Mouse (Mus musculus) forebrain, embryonic 10.5 days (tissue): Measurements from ENCODE around the gene Snrpg. TPM values are rescaled to one million over a fixed set of nuclear protein-coding genes. Genes with fewer than 3 reads are reported as not detected.

Source experiments
- DNase-seq: peaks from one replicate; pipeline ENCODE4 v3.0.0-alpha.2; 2017; ENCODE audit warnings: low spot score; ENCODE audit errors: extremely low spot score
- H3K27ac ChIP-seq: fragments of 300-500 bp; sonication (generic); 2 replicates; pipeline ENCODE4 v1.5.1; 2016; ENCODE audit warnings: mild to moderate bottlenecking
- H3K27me3 ChIP-seq: fragments of 300-500 bp; sonication (generic); 2 replicates; pipeline ENCODE4 v1.6.1; 2016; ENCODE audit warnings: mild to moderate bottlenecking; ENCODE audit not compliant: poor library complexity, severe bottlenecking
- H3K36me3 ChIP-seq: fragments of 300-500 bp; sonication (generic); replicated peaks from 2 replicates; pipeline ENCODE4 v1.6.1; 2016; ENCODE audit warnings: mild to moderate bottlenecking, moderate library complexity
- H3K4me1 ChIP-seq: fragments of 300-500 bp; sonication (generic); 2 replicates; pipeline ENCODE4 v1.6.1; 2016
- H3K4me3 ChIP-seq: fragments of 300-500 bp; sonication (generic); 2 replicates; pipeline ENCODE4 v1.5.1; 2016; ENCODE audit warnings: mild to moderate bottlenecking, moderate library complexity
- H3K9me3 ChIP-seq: fragments of 300-500 bp; sonication (generic); 2 replicates; pipeline ENCODE4 v1.6.1; 2016; ENCODE audit warnings: mild to moderate bottlenecking, moderate library complexity
- WGBS: fragments of 180-500 bp; shearing (Covaris S2); methylation state at CpG from one replicate; pipeline ENCODE4 v1.1.7; 2016; 5-methylcytosine and 5-hydroxymethylcytosine counted together
- polyA plus RNA-seq: library from polyadenylated mRNA; unstranded; fragments of >200 nt; fragmentation: Nextera tagmentation; extraction: Ambion mirVana; gene quantifications from 2 replicates; pipeline ENCODE4 v1.2.1, GENCODE M21; 2016

The Snrpg gene
- polyA plus RNA-seq, 1 experiment from 2014 or later, result 939 TPM

DNA sequence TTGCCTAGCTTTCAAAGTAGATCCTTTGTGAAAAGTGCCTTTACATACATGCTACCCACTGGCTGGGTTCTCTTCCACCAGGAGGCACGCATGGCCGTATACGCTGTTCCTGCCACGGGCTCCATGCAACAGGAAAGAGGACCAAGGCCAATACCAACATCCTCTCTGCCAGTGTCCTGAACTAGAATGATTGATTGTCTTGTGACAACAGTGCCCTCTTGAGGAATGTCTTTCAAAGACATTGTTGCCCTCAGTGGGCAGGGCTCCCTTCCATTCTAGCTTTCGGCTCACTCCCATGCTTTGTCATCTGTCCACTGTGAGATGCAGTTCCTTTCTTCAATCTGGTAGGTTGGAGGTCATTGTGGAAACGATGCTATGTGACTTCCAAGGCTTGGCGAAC, 21.8 kb upstream of the Snrpg start:
- H3K9me3 ChIP-seq, result no peaks in the 10 kb centered on the region

GRCm38 (mm10) chr6:86354948-86355347, 16.2 kb upstream of the Snrpg start:
- H3K27ac ChIP-seq, result no peak overlapping the region
- H3K4me1 ChIP-seq, result no peaks in the 10 kb centered on the region
- H3K4me3 ChIP-seq, result no peak overlapping the region
- WGBS, result 53% methylated on average over 3 of the region's 3 CpGs
- DNase-seq, result no peak
- no peaks in the 10 kb centered on the region for H3K27me3 ChIP-seq
- no peaks in the 10 kb centered on the region for H3K36me3 ChIP-seq
- no peaks in the 10 kb centered on the region for H3K9me3 ChIP-seq

More for the DNA sequence above, 21.8 kb upstream of the Snrpg start:
- H3K4me3 ChIP-seq, result no peak overlapping the region
- peaks cover 5% of the 10 kb centered on the region for H3K4me1 ChIP-seq
- DNase-seq, result no peak
- H3K27me3 ChIP-seq, result no peaks in the 10 kb centered on the region
- 73% methylated on average over 7 of the region's 7 CpGs for WGBS
- no peaks in the 10 kb centered on the region for H3K36me3 ChIP-seq
- no peak overlapping the region for H3K27ac ChIP-seq

DNA sequence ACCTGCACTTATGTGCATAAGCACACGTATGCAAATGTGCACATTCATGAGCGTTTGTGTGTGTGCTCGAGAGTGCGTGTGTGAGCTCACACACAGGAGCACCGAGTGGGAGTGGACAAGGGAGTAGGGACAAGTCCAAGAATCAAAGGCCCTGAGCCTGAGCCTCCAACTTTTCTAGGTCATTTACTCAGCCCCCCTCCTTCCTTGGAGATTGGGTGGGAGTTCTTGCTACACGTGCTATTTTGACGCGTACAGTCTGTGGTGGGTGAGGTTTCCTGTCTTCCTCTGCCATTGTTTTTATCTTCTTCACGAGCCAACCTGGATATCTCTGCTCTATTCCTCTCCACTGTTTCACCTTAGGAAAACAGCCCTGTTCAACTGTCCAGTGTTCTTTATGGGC, 14.1 kb upstream of the Snrpg start:
- DNase-seq, result no peak
- WGBS, result 85% methylated on average over 9 of the region's 9 CpGs
- H3K4me3 ChIP-seq, result no peak overlapping the region

DNA sequence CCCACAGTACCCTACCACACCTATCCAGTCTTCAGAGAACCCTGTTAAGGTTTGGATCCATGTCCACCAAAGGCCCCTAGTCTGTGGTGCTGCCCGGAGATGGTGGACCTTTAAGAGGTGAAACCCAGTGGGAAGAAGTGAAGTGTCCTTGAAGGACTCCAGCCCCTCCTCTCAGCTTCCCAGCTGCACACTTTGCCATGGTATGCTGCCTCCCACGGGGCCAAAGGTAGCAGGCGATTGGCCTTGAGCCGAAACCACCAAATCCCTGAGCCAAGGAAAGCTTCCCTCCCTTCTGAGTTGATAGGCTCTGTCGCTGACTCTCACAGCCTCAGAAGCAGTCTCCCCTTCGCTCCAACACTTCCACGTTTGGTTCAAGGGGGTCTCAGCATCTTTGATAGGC, 10.4 kb upstream of the Snrpg start:
- Histone ChIP-seq H3K27ac (no peak overlapping the region), H3K9me3 (no peaks in the 10 kb centered on the region), H3K4me3 (no peak overlapping the region), H3K27me3 (no peaks in the 10 kb centered on the region), H3K4me1 (peaks cover 9% of the 10 kb centered on the region), H3K36me3 (no peaks in the 10 kb centered on the region)
- DNase-seq, result no peak
- 74% methylated on average over 7 of the region's 7 CpGs for WGBS

More for the DNA sequence above, 14.1 kb upstream of the Snrpg start:
- Histone ChIP-seq H3K27me3 (no peaks in the 10 kb centered on the region), H3K36me3 (no peaks in the 10 kb centered on the region), H3K27ac (no peak overlapping the region), H3K4me1 (no peaks in the 10 kb centered on the region), H3K9me3 (no peaks in the 10 kb centered on the region)

- H3K27me3 ChIP-seq, result no peaks in the 10 kb centered on the region
- WGBS, result 88% methylated on average over 7 of the region's 7 CpGs
- H3K27ac ChIP-seq, result no peak overlapping the region
- DNase-seq, result no peak
- no peaks in the 10 kb centered on the region for H3K9me3 ChIP-seq
- H3K4me1 ChIP-seq, result peaks cover 13% of the 10 kb centered on the region
- H3K4me3 ChIP-seq, result no peak overlapping the region
- no peaks in the 10 kb centered on the region for H3K36me3 ChIP-seq
Measured at GRCm38 (mm10) chr6:86361373-86361772, 9.7 kb upstream of the Snrpg start.

GRCm38 (mm10) chr6:86364442-86365141, 6.5 kb upstream of the Snrpg start:
- H3K27me3 ChIP-seq, result no peaks in the 10 kb centered on the region
- peaks cover 28% of the 10 kb centered on the region for H3K36me3 ChIP-seq
- no peaks in the 10 kb centered on the region for H3K9me3 ChIP-seq
- peak overlapping the region; percentile 94 for H3K27ac ChIP-seq
- peak; percentile 80 for DNase-seq
- WGBS, result 6% methylated on average over 17 of the region's 17 CpGs
- peaks cover 20% of the 10 kb centered on the region for H3K4me1 ChIP-seq
- H3K4me3 ChIP-seq, result peak overlapping the region; percentile 81

- under 1% methylated on average over 75 of the region's 76 CpGs for WGBS
- no peaks in the 10 kb centered on the region for H3K9me3 ChIP-seq
- H3K27ac ChIP-seq, result peak within 1 kb of the TSS; percentile 94
- H3K4me3 ChIP-seq, result peak within 1 kb of the TSS; percentile 81
- no peaks in the 10 kb centered on the region for H3K27me3 ChIP-seq
- peak; percentile 100 for DNase-seq
- peaks cover 23% of the 10 kb centered on the region for H3K4me1 ChIP-seq
- H3K36me3 ChIP-seq, result peaks cover 33% of the 10 kb centered on the region
Measured at GRCm38 (mm10) chr6:86365371-86366124, 5.6 kb upstream of the Snrpg start, which contains the start of gene Fam136a. TSS of gene Fam136a (plus strand) at chr6:86365646.

- DNase-seq, result peak; percentile 23
- peaks cover 33% of the 10 kb centered on the region for H3K36me3 ChIP-seq
- H3K4me3 ChIP-seq, result peak overlapping the region; percentile 81
- H3K9me3 ChIP-seq, result no peaks in the 10 kb centered on the region
- no peaks in the 10 kb centered on the region for H3K27me3 ChIP-seq
- peaks cover 31% of the 10 kb centered on the region for H3K4me1 ChIP-seq
- peak overlapping the region; percentile 94 for H3K27ac ChIP-seq
- WGBS, result 50% methylated on average over 25 of the region's 25 CpGs
Measured at GRCm38 (mm10) chr6:86366125-86366852, 4.8 kb upstream of the Snrpg start.

GRCm38 (mm10) chr6:86366853-86367249, 4.3 kb upstream of the Snrpg start:
- peak overlapping the region; percentile 81 for H3K4me3 ChIP-seq
- WGBS, result 83% methylated on average over 2 of the region's 2 CpGs
- DNase-seq, result no peak
- H3K27ac ChIP-seq, result peak overlapping the region; percentile 94
- H3K27me3 ChIP-seq, result no peaks in the 10 kb centered on the region
- H3K9me3 ChIP-seq, result no peaks in the 10 kb centered on the region
- peaks cover 31% of the 10 kb centered on the region for H3K4me1 ChIP-seq
- H3K36me3 ChIP-seq, result peaks cover 33% of the 10 kb centered on the region

DNA sequence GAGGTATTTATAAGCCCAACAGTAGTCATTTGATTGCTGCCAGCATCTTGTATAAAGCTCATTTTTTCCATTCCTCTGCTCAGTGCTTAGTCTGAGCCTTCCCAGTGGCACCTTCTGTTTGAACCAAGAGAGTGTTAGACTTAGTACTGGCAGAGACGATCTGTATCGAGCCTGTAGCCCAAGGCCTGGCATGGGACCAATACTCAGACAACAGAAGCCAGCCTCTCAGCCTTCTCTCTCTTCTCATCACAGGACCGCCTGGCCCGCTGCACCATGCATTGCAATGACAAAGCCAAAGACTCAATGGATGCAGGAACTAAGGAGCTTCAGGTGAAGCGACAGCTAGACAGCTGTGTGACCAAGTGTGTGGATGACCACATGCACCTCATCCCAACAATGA, 2.6 kb upstream of the Snrpg start:
- WGBS, result 96% methylated on average over 5 of the region's 5 CpGs
- no peak overlapping the region for H3K27ac ChIP-seq
- no peak for DNase-seq
- H3K36me3 ChIP-seq, result peaks cover 38% of the 10 kb centered on the region
- H3K9me3 ChIP-seq, result no peaks in the 10 kb centered on the region
- H3K4me3 ChIP-seq, result no peak overlapping the region
- peaks cover 46% of the 10 kb centered on the region for H3K4me1 ChIP-seq
- H3K27me3 ChIP-seq, result no peaks in the 10 kb centered on the region

- 58% methylated on average over 3 of the region's 3 CpGs for WGBS
- Histone ChIP-seq H3K27ac (peak overlapping the region; percentile 95), H3K36me3 (peaks cover 52% of the 10 kb centered on the region), H3K4me1 (peaks cover 40% of the 10 kb centered on the region), H3K27me3 (no peaks in the 10 kb centered on the region), H3K4me3 (peak overlapping the region; percentile 96), H3K9me3 (no peaks in the 10 kb centered on the region)
- DNase-seq, result no peak
Measured at GRCm38 (mm10) chr6:86370093-86370713, 901 bp upstream of the Snrpg start.

- H3K4me1 ChIP-seq, result peaks cover 34% of the 10 kb centered on the region
- peaks cover 64% of the 10 kb centered on the region for H3K36me3 ChIP-seq
- peak overlapping the region; percentile 96 for H3K4me3 ChIP-seq
- H3K27ac ChIP-seq, result peak overlapping the region; percentile 95
- no peaks in the 10 kb centered on the region for H3K27me3 ChIP-seq
- H3K9me3 ChIP-seq, result no peaks in the 10 kb centered on the region
- under 1% methylated on average over 50 of the region's 50 CpGs for WGBS
- DNase-seq, result peak; percentile 97
Measured at GRCm38 (mm10) chr6:86371340-86371911, 322 bp downstream of the Snrpg start.
